Mouse (Mus musculus): ENCODE results near the gene Olfr78. TPM values are rescaled to one million over a fixed set of nuclear protein-coding genes. Genes with fewer than 3 reads are reported as not detected.
A peak's percentile ranks its signal among the peaks of the same experiment; 100 is the strongest.

The Olfr78 gene
- polyA plus RNA-seq (2015; fragmentation: Nextera tagmentation; extraction: Ambion mirVana), result 0.32 and 0.35 TPM in 2 replicates

DNA sequence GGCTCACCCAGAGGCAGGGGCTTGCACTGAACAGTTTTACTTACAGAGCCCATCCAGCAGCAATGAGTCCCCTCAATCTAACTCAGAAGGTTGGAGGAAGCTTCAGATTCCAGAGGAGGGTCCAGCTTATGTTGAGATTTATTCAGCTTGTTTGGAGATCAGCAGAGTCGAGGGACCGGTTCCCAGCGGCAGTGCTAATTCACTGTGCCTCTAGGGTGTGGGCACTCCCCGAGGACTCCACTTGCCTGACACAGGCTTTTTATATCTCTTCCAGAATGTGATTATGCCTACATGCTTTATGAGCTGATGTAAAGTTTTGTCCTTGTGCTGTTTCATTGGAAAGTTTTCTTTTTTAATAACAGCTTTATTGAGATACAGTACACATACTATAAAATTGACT is at the start of gene Olfr78, which contains the start of gene Olfr560:
Olfr78 (minus strand) TSS at position 206 of the 400 bp plus-strand sequence.
Olfr560 (minus strand) TSS at position 101 of the 400 bp plus-strand sequence.
- Histone ChIP-seq H3K4me3 (ENCODE audit: low read depth, low read length) (no peak within 1 kb of the TSS), H3K9ac (ENCODE audit: low read length) (no peak within 1 kb of the TSS), H3K9me3 (ENCODE audit: control insufficient read depth, low read length) (no peaks in the 10 kb centered on the region), H3K36me3 (ENCODE audit: control insufficient read depth, insufficient read depth, low read length) (no peaks in the 10 kb centered on the region), H3K27ac (replicated peaks) (no peak within 1 kb of the TSS), H3K27me3 (ENCODE audit: control insufficient read depth, insufficient read depth, low read length) (no peaks in the 10 kb centered on the region), H3K4me2 (replicated peaks; ENCODE audit: low read depth) (no peak within 1 kb of the TSS), H3K4me1 (replicated peaks; ENCODE audit: control insufficient read depth, insufficient read depth) (no peaks in the 10 kb centered on the region)
- ATAC-seq (ENCODE audit: low FRiP score, low TSS enrichment), result no peak
- TF ChIP-seq EP300 (optimal IDR thresholded peaks at IDR 0.05) (no peak), CTCF (IDR thresholded peaks at IDR 0.05; ENCODE audit: low read depth) (no peak)
- WGBS, result 61% methylated on average over 4 of the region's 4 CpGs
- no peak for DNase-seq (ENCODE audit: low spot score)

DNA sequence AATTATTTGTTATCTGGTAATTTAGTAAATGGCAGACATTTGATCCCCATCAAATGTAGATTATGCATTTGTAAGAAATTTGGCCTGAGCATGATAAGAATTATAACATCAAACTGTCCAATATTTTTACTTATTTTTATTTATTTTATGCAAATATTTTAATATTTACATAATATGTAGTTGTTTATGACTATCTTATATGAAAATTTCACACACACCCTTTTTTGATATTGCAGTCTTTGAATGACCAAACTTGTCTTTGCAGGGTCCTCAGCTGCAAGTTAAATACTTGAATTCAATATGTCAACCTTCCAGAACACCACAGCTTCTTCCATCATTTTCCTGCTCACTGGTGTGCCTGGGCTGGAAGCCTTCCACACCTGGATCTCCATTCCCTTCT is 43.9 kb upstream of the Olfr78 start, which contains the start of gene Olfr564:
Olfr564 (plus strand) TSS at position 301 of the 400 bp plus-strand sequence.
- Histone ChIP-seq H3K4me2 (replicated peaks; ENCODE audit: low read depth) (no peak within 1 kb of the TSS), H3K36me3 (ENCODE audit: control insufficient read depth, insufficient read depth, low read length) (no peaks in the 10 kb centered on the region), H3K9ac (ENCODE audit: low read length) (no peak within 1 kb of the TSS), H3K9me3 (ENCODE audit: control insufficient read depth, low read length) (no peaks in the 10 kb centered on the region), H3K27me3 (ENCODE audit: control insufficient read depth, insufficient read depth, low read length) (no peaks in the 10 kb centered on the region), H3K4me1 (replicated peaks; ENCODE audit: control insufficient read depth, insufficient read depth) (no peaks in the 10 kb centered on the region), H3K27ac (replicated peaks) (no peak within 1 kb of the TSS), H3K4me3 (ENCODE audit: low read depth, low read length) (no peak within 1 kb of the TSS)
- DNase-seq (ENCODE audit: low spot score), result no peak
- TF ChIP-seq CTCF (IDR thresholded peaks at IDR 0.05; ENCODE audit: low read depth) (no peak), EP300 (optimal IDR thresholded peaks at IDR 0.05) (no peak)
- no peak for ATAC-seq (ENCODE audit: low FRiP score, low TSS enrichment)

DNA sequence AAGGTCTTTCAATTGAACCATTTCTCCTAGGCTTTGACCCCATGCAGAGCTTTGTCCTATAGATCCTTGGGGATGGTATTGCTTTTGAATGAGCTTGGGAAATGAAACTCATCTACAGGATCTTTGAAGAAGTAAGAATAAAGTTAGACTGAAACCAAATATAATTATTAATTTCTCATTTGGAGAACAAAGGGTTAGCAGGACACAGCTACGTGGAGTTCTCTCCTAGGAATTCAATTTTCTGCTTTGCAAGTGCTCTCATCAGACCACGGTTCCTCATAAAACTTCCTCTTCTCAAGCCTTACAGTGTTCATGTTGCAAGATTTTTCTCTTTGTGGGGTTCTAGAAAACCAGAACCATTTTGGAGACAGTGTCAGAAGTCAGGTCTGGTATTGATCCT is 11.7 kb upstream of the Olfr78 start, which contains the start of gene Olfr561:
Olfr561 (plus strand) TSS at position 301 of the 400 bp plus-strand sequence.
- H3K36me3 ChIP-seq (ENCODE audit: control insufficient read depth, insufficient read depth, low read length), result no peaks in the 10 kb centered on the region
- DNase-seq (ENCODE audit: low spot score) (no peak), ATAC-seq (ENCODE audit: low FRiP score, low TSS enrichment) (no peak)
- H3K27ac ChIP-seq (replicated peaks), result no peak within 1 kb of the TSS
- no peak within 1 kb of the TSS for H3K4me2 ChIP-seq (replicated peaks; ENCODE audit: low read depth)
- H3K4me3 ChIP-seq (ENCODE audit: low read depth, low read length), result no peak within 1 kb of the TSS
- 74% methylated on average over 2 of the region's 2 CpGs for WGBS
- no peak within 1 kb of the TSS for H3K9ac ChIP-seq (ENCODE audit: low read length)
- H3K27me3 ChIP-seq (ENCODE audit: control insufficient read depth, insufficient read depth, low read length), result no peaks in the 10 kb centered on the region
- no peak for TF ChIP-seq CTCF (IDR thresholded peaks at IDR 0.05; ENCODE audit: low read depth)
- TF ChIP-seq EP300 (optimal IDR thresholded peaks at IDR 0.05), result no peak
- no peaks in the 10 kb centered on the region for H3K9me3 ChIP-seq (ENCODE audit: control insufficient read depth, low read length)
- H3K4me1 ChIP-seq (replicated peaks; ENCODE audit: control insufficient read depth, insufficient read depth), result no peaks in the 10 kb centered on the region

DNA sequence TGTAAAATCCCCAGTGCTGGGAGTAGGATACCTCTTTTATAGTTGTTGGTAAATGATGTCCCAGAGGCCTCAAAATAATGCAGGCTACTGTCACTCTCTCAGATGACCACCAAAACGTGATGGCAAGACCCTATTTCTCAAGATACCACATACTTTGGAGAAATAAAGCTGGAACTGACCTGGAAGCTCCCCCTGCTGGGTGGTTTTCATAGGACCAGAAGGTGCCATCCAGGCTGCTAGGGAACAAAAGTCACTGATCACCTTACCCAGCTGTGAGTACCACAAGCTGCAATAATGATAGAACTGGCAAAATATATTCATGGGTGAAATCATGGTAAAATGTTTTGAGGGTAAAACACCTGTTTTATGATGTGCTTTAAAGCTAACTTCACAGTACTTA is 7.2 kb downstream of the Olfr78 start:
- Histone ChIP-seq H3K27me3 (ENCODE audit: control insufficient read depth, insufficient read depth, low read length) (no peaks in the 10 kb centered on the region), H3K4me3 (ENCODE audit: low read depth, low read length) (no peak overlapping the region), H3K9ac (ENCODE audit: low read length) (no peak overlapping the region), H3K4me2 (replicated peaks; ENCODE audit: low read depth) (no peak overlapping the region), H3K9me3 (ENCODE audit: control insufficient read depth, low read length) (no peaks in the 10 kb centered on the region), H3K36me3 (ENCODE audit: control insufficient read depth, insufficient read depth, low read length) (no peaks in the 10 kb centered on the region), H3K4me1 (replicated peaks; ENCODE audit: control insufficient read depth, insufficient read depth) (no peaks in the 10 kb centered on the region), H3K27ac (replicated peaks) (no peak overlapping the region)
- TF ChIP-seq CTCF (IDR thresholded peaks at IDR 0.05; ENCODE audit: low read depth) (peak; percentile 51), EP300 (optimal IDR thresholded peaks at IDR 0.05) (no peak)
- ATAC-seq (ENCODE audit: low FRiP score, low TSS enrichment) (no peak), DNase-seq (ENCODE audit: low spot score) (no peak)
- 10% methylated on average over 1 of the region's 1 CpGs for WGBS

DNA sequence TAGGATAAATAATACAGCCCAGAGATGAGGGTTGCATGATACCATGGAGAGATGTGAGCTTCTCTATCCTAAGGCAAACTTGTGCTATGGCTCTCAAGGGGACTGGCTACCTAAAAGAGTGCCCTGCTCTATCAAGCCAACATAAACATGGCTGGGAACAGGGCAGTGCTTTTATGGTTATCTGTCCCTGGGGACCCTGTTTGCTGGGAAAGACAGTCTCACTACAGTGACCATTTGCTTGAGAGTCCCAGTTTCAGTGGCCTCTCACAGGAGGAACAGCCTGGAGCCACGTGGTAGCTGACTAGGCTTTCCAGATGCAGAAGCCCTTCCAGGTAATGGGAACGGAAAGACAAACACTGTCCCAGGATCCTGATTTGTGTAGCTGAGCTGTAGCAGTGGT is 21.6 kb downstream of the Olfr78 start:
- H3K4me1 ChIP-seq (replicated peaks; ENCODE audit: control insufficient read depth, insufficient read depth), result no peaks in the 10 kb centered on the region
- no peaks in the 10 kb centered on the region for H3K36me3 ChIP-seq (ENCODE audit: control insufficient read depth, insufficient read depth, low read length)
- H3K27ac ChIP-seq (replicated peaks), result no peak overlapping the region
- no peaks in the 10 kb centered on the region for H3K9me3 ChIP-seq (ENCODE audit: control insufficient read depth, low read length)
- TF ChIP-seq CTCF (IDR thresholded peaks at IDR 0.05; ENCODE audit: low read depth), result no peak
- no peak for TF ChIP-seq EP300 (optimal IDR thresholded peaks at IDR 0.05)
- H3K4me2 ChIP-seq (replicated peaks; ENCODE audit: low read depth), result no peak overlapping the region
- DNase-seq (ENCODE audit: low spot score), result no peak
- WGBS, result 42% methylated on average over 2 of the region's 2 CpGs
- no peak overlapping the region for H3K4me3 ChIP-seq (ENCODE audit: low read depth, low read length)
- no peaks in the 10 kb centered on the region for H3K27me3 ChIP-seq (ENCODE audit: control insufficient read depth, insufficient read depth, low read length)
- no peak for ATAC-seq (ENCODE audit: low FRiP score, low TSS enrichment)
- H3K9ac ChIP-seq (ENCODE audit: low read length), result no peak overlapping the region

DNA sequence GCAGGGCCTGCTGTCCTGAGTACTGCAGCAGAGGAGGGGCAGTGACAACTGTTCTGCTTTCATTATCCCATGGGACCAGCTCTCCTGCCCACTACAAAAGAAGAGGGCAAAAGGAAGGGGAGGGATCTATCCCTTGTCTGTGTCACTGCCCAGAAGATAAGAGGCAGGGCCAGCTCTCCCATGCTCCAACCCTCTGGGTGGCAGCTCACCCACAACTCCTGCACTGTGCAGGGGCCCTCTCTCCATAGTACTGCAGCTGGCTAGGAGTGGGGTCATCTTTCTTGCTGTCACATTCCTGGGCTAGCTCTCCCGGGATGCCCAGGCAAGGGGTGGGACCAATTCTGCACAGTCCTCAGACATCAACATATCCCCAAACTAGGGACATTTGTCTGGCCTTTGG is 25.5 kb downstream of the Olfr78 start:
- H3K9me3 ChIP-seq (ENCODE audit: control insufficient read depth, low read length), result no peaks in the 10 kb centered on the region
- H3K4me3 ChIP-seq (ENCODE audit: low read depth, low read length), result no peak overlapping the region
- no peaks in the 10 kb centered on the region for H3K27me3 ChIP-seq (ENCODE audit: control insufficient read depth, insufficient read depth, low read length)
- no peaks in the 10 kb centered on the region for H3K4me1 ChIP-seq (replicated peaks; ENCODE audit: control insufficient read depth, insufficient read depth)
- H3K27ac ChIP-seq (replicated peaks), result no peak overlapping the region
- no peak for DNase-seq (ENCODE audit: low spot score)
- H3K36me3 ChIP-seq (ENCODE audit: control insufficient read depth, insufficient read depth, low read length), result no peaks in the 10 kb centered on the region
- no peak overlapping the region for H3K9ac ChIP-seq (ENCODE audit: low read length)
- H3K4me2 ChIP-seq (replicated peaks; ENCODE audit: low read depth), result no peak overlapping the region
- 15% methylated on average over 1 of the region's 1 CpGs for whole genome bisulfite sequencing
- ATAC-seq (ENCODE audit: low FRiP score, low TSS enrichment), result no peak
- TF ChIP-seq EP300 (optimal IDR thresholded peaks at IDR 0.05), result no peak
- TF ChIP-seq CTCF (IDR thresholded peaks at IDR 0.05; ENCODE audit: low read depth), result no peak

Measured in stomach, postnatal 0 days (tissue).